Mouse (Mus musculus) midbrain, embryonic 13.5 days (tissue): ENCODE data around the gene Vps16. TPM values are rescaled to one million over a fixed set of nuclear protein-coding genes. Genes with fewer than 3 reads are reported as not detected.

ENCODE experiments used
- ATAC-seq: fragments of 200-750 bp; cut with Nextera tagmentation; 2 replicates; pipeline ENCODE4 v1.8.0; 2017; ENCODE audit warnings: mild to moderate bottlenecking, moderate TSS enrichment, moderate library complexity
- H3K27ac ChIP-seq: fragments of 300-500 bp; sonication (generic); 2 replicates; pipeline ENCODE4 v1.5.1; 2015; ENCODE audit warnings: inconsistent platforms, mild to moderate bottlenecking, moderate library complexity
- H3K27me3 ChIP-seq: fragments of 300-500 bp; sonication (generic); 2 replicates; pipeline ENCODE4 v1.6.1; 2015; ENCODE audit warnings: mild to moderate bottlenecking, inconsistent platforms
- H3K36me3 ChIP-seq: fragments of 300-500 bp; sonication (generic); 2 replicates; pipeline ENCODE4 v1.6.1; 2015; ENCODE audit warnings: mild to moderate bottlenecking, inconsistent platforms
- H3K4me1 ChIP-seq: fragments of 300-500 bp; sonication (generic); replicated peaks from 2 replicates; pipeline ENCODE4 v1.6.1; 2015; ENCODE audit warnings: inconsistent platforms
- H3K4me2 ChIP-seq: fragments of 300-500 bp; sonication (generic); replicated peaks from 2 replicates; pipeline ENCODE4 v1.6.1; 2015; ENCODE audit warnings: moderate library complexity, mild to moderate bottlenecking, inconsistent platforms
- H3K4me3 ChIP-seq: fragments of 300-500 bp; sonication (generic); replicated peaks from 2 replicates; pipeline ENCODE4 v1.5.1; 2015; ENCODE audit warnings: mild to moderate bottlenecking, inconsistent platforms
- H3K9ac ChIP-seq: fragments of 300-500 bp; sonication (generic); replicated peaks from 2 replicates; pipeline ENCODE4 v1.6.1; 2015; ENCODE audit warnings: mild to moderate bottlenecking, inconsistent platforms
- H3K9me3 ChIP-seq: fragments of 300-500 bp; sonication (generic); 2 replicates; pipeline ENCODE4 v1.6.1; 2016; ENCODE audit warnings: mild to moderate bottlenecking, inconsistent platforms
- WGBS: fragments of 180-500 bp; shearing (Covaris S2); methylation state at CpG from one replicate; pipeline ENCODE4 v1.1.7; 2015; 5-methylcytosine and 5-hydroxymethylcytosine counted together
- polyA plus RNA-seq: library from polyadenylated mRNA; unstranded; fragments of >200 nt; fragmentation: Nextera tagmentation; extraction: Ambion mirVana; gene quantifications from 2 replicates; pipeline ENCODE4 v1.2.1, GENCODE M21; 2015

Vps16 gene
- polyA plus RNA-seq: 112 and 124 TPM in 2 replicates

GRCm38 (mm10) chr2:130424126-130424853, at the start of gene Vps16, which contains the start of gene Pced1a:
Gene Vps16 (plus strand): TSS chr2:130424339.
Gene Pced1a (minus strand): TSS chr2:130424701.
- peak; percentile 96 for ATAC-seq
- no peaks in the 10 kb centered on the region for H3K27me3 ChIP-seq
- H3K36me3 ChIP-seq: peaks cover 7% of the 10 kb centered on the region
- H3K4me1 ChIP-seq: peaks cover 47% of the 10 kb centered on the region
- H3K9ac ChIP-seq: peak within 1 kb of the TSS; percentile 86
- H3K27ac ChIP-seq: peak within 1 kb of the TSS; percentile 90
- peak within 1 kb of the TSS; percentile 74 for H3K4me3 ChIP-seq
- under 1% methylated on average over 58 of the region's 58 CpGs for WGBS
- H3K9me3 ChIP-seq: no peaks in the 10 kb centered on the region
- peak within 1 kb of the TSS; percentile 71 for H3K4me2 ChIP-seq

GRCm38 (mm10) chr2:130374951-130375350, 49.2 kb upstream of the Vps16 start:
- Histone ChIP-seq H3K4me2 (no peak overlapping the region), H3K27me3 (no peaks in the 10 kb centered on the region), H3K9me3 (no peaks in the 10 kb centered on the region), H3K36me3 (no peaks in the 10 kb centered on the region), H3K27ac (no peak overlapping the region), H3K4me1 (no peaks in the 10 kb centered on the region), H3K9ac (no peak overlapping the region), H3K4me3 (no peak overlapping the region)
- 84% methylated on average over 4 of the region's 4 CpGs for WGBS
- no peak for ATAC-seq

- Histone ChIP-seq H3K36me3 (no peaks in the 10 kb centered on the region), H3K4me3 (no peak overlapping the region), H3K27me3 (no peaks in the 10 kb centered on the region), H3K4me2 (no peak overlapping the region), H3K9ac (no peak overlapping the region), H3K9me3 (no peaks in the 10 kb centered on the region), H3K4me1 (no peaks in the 10 kb centered on the region), H3K27ac (no peak overlapping the region)
- 51% methylated on average over 3 of the region's 3 CpGs for WGBS
- ATAC-seq: no peak
These were observed 40.9 kb upstream of the Vps16 start for GRCm38 (mm10) chr2:130383205-130383604.

GRCm38 (mm10) chr2:130383895-130384294, 40.2 kb upstream of the Vps16 start:
- no peaks in the 10 kb centered on the region for H3K9me3 ChIP-seq
- 74% methylated on average over 6 of the region's 6 CpGs for WGBS
- no peak overlapping the region for H3K27ac ChIP-seq
- no peak overlapping the region for H3K9ac ChIP-seq
- no peak overlapping the region for H3K4me2 ChIP-seq
- H3K4me1 ChIP-seq: no peaks in the 10 kb centered on the region
- ATAC-seq: no peak
- no peaks in the 10 kb centered on the region for H3K27me3 ChIP-seq
- no peak overlapping the region for H3K4me3 ChIP-seq
- H3K36me3 ChIP-seq: no peaks in the 10 kb centered on the region

GRCm38 (mm10) chr2:130386212-130386611, 37.9 kb upstream of the Vps16 start:
- Histone ChIP-seq H3K4me2 (no peak overlapping the region), H3K27ac (no peak overlapping the region), H3K9me3 (no peaks in the 10 kb centered on the region), H3K27me3 (no peaks in the 10 kb centered on the region), H3K4me3 (no peak overlapping the region), H3K4me1 (no peaks in the 10 kb centered on the region), H3K36me3 (no peaks in the 10 kb centered on the region), H3K9ac (no peak overlapping the region)
- 92% methylated on average over 1 of the region's 1 CpGs for WGBS
- no peak for ATAC-seq

- H3K9ac ChIP-seq: no peak overlapping the region
- no peak for ATAC-seq
- no peak overlapping the region for H3K4me2 ChIP-seq
- H3K27ac ChIP-seq: no peak overlapping the region
- no peaks in the 10 kb centered on the region for H3K4me1 ChIP-seq
- H3K9me3 ChIP-seq: no peaks in the 10 kb centered on the region
- H3K36me3 ChIP-seq: peaks cover 6% of the 10 kb centered on the region
- 75% methylated on average over 2 of the region's 2 CpGs for WGBS
- no peaks in the 10 kb centered on the region for H3K27me3 ChIP-seq
- H3K4me3 ChIP-seq: no peak overlapping the region
These were observed 35.3 kb upstream of the Vps16 start for GRCm38 (mm10) chr2:130388796-130389195.

GRCm38 (mm10) chr2:130390993-130391625, 33.0 kb upstream of the Vps16 start:
- Histone ChIP-seq H3K4me2 (no peak overlapping the region), H3K4me3 (no peak overlapping the region), H3K27me3 (0 out of 2 replicates have a peak, but pooled peaks cover 1% of the 10 kb centered on the region), H3K9ac (no peak overlapping the region), H3K36me3 (peaks cover 6% of the 10 kb centered on the region), H3K4me1 (no peaks in the 10 kb centered on the region), H3K27ac (no peak overlapping the region), H3K9me3 (no peaks in the 10 kb centered on the region)
- 89% methylated on average over 11 of the region's 11 CpGs for WGBS
- ATAC-seq: no peak

GRCm38 (mm10) chr2:130392836-130393235, 31.3 kb upstream of the Vps16 start:
- no peak overlapping the region for H3K4me3 ChIP-seq
- peaks cover 10% of the 10 kb centered on the region for H3K4me1 ChIP-seq
- peaks cover 6% of the 10 kb centered on the region for H3K36me3 ChIP-seq
- H3K27ac ChIP-seq: no peak overlapping the region
- H3K9ac ChIP-seq: no peak overlapping the region
- ATAC-seq: no peak
- H3K9me3 ChIP-seq: no peaks in the 10 kb centered on the region
- 87% methylated on average over 3 of the region's 3 CpGs for whole genome bisulfite sequencing
- peaks cover 15% of the 10 kb centered on the region for H3K27me3 ChIP-seq
- H3K4me2 ChIP-seq: no peak overlapping the region

- Histone ChIP-seq H3K4me3 (no peak overlapping the region), H3K27me3 (peaks cover 33% of the 10 kb centered on the region), H3K4me1 (peaks cover 13% of the 10 kb centered on the region), H3K36me3 (peaks cover 6% of the 10 kb centered on the region), H3K4me2 (no peak overlapping the region), H3K9me3 (no peaks in the 10 kb centered on the region), H3K9ac (no peak overlapping the region), H3K27ac (no peak overlapping the region)
- no peak for ATAC-seq
- 93% methylated on average over 10 of the region's 11 CpGs for WGBS
These were observed 28.4 kb upstream of the Vps16 start for GRCm38 (mm10) chr2:130395696-130396095.

- H3K27me3 ChIP-seq: peaks cover 33% of the 10 kb centered on the region
- under 1% methylated on average over 45 of the region's 53 CpGs for WGBS
- H3K4me1 ChIP-seq: peaks cover 13% of the 10 kb centered on the region
- H3K9ac ChIP-seq: peak within 1 kb of the TSS; percentile 80
- ATAC-seq: peak; percentile 87
- H3K27ac ChIP-seq: no peak within 1 kb of the TSS
- H3K4me3 ChIP-seq: peak within 1 kb of the TSS; percentile 57
- no peaks in the 10 kb centered on the region for H3K9me3 ChIP-seq
- peaks cover 6% of the 10 kb centered on the region for H3K36me3 ChIP-seq
- peak within 1 kb of the TSS; percentile 91 for H3K4me2 ChIP-seq
These were observed 26.8 kb upstream of the Vps16 start, which contains the start of gene Cpxm1 for GRCm38 (mm10) chr2:130397186-130397985. Gene Cpxm1 (minus strand): TSS chr2:130397574.

- Histone ChIP-seq H3K27ac (no peak overlapping the region), H3K27me3 (peaks cover 33% of the 10 kb centered on the region), H3K4me3 (peak overlapping the region; percentile 57), H3K9me3 (no peaks in the 10 kb centered on the region), H3K4me2 (peak overlapping the region; percentile 91), H3K4me1 (peaks cover 13% of the 10 kb centered on the region), H3K36me3 (peaks cover 3% of the 10 kb centered on the region), H3K9ac (peak overlapping the region; percentile 80; the same call in 1 of the 2 replicates)
- 11% methylated on average over 14 of the region's 14 CpGs for WGBS
- 0 out of 2 replicates have a peak, but pooled peaks have one; percentile 29 for ATAC-seq
These were observed 26.0 kb upstream of the Vps16 start for GRCm38 (mm10) chr2:130398091-130398490.

- Histone ChIP-seq H3K27ac (no peak overlapping the region), H3K36me3 (no peaks in the 10 kb centered on the region), H3K4me2 (no peak overlapping the region), H3K4me1 (peaks cover 13% of the 10 kb centered on the region), H3K4me3 (no peak overlapping the region), H3K27me3 (peaks cover 33% of the 10 kb centered on the region), H3K9ac (no peak overlapping the region), H3K9me3 (no peaks in the 10 kb centered on the region)
- WGBS: 96% methylated on average over 1 of the region's 1 CpGs
- no peak for ATAC-seq
These were observed 24.1 kb upstream of the Vps16 start for GRCm38 (mm10) chr2:130400046-130400445.
